Mouse (Mus musculus) hindbrain, embryonic 14.5 days (tissue): Measurements from ENCODE around the gene Atp10a. TPM values are rescaled to one million over a fixed set of nuclear protein-coding genes. Genes with fewer than 3 reads are reported as not detected.

Experiments
- ATAC-seq: fragments of 200-750 bp; cut with Nextera tagmentation; 2 replicates; pipeline ENCODE4 v1.8.0; 2017; ENCODE audit warnings: moderate number of reproducible peaks, mild to moderate bottlenecking, moderate TSS enrichment, moderate library complexity; ENCODE audit not compliant: low FRiP score
- DNase-seq: peaks from one replicate; pipeline ENCODE4 v3.0.0-alpha.2; 2015; ENCODE audit warnings: low spot score
- H3K27ac ChIP-seq: fragments of 300-500 bp; sonication (generic); 2 replicates; pipeline ENCODE4 v1.5.1; 2014; ENCODE audit warnings: mild to moderate bottlenecking, moderate library complexity
- H3K27me3 ChIP-seq: fragments of 300-500 bp; sonication (generic); 2 replicates; pipeline ENCODE4 v1.6.1; 2014; ENCODE audit warnings: mild to moderate bottlenecking, low read length, mixed read lengths; ENCODE audit not compliant: control insufficient read depth, insufficient read depth
- H3K36me3 ChIP-seq: fragments of 300-500 bp; sonication (generic); replicated peaks from 2 replicates; pipeline ENCODE4 v1.6.1; 2014; ENCODE audit not compliant: control insufficient read depth, insufficient read depth
- H3K4me1 ChIP-seq: fragments of 300-500 bp; sonication (generic); replicated peaks from 2 replicates; pipeline ENCODE4 v1.6.1; 2014; ENCODE audit warnings: antibody characterized with exemption, low read length, mixed read lengths; ENCODE audit not compliant: control insufficient read depth, insufficient read depth
- H3K4me2 ChIP-seq: fragments of 300-500 bp; sonication (generic); replicated peaks from 2 replicates; pipeline ENCODE4 v1.6.1; 2014; ENCODE audit warnings: mild to moderate bottlenecking, moderate library complexity
- H3K4me3 ChIP-seq: fragments of 300-500 bp; sonication (generic); replicated peaks from 2 replicates; pipeline ENCODE4 v1.5.1; 2014; ENCODE audit warnings: mild to moderate bottlenecking, low read length
- H3K9ac ChIP-seq: fragments of 300-500 bp; sonication (generic); 2 replicates; pipeline ENCODE4 v1.6.1; 2014
- H3K9me3 ChIP-seq: fragments of 300-500 bp; sonication (generic); 2 replicates; pipeline ENCODE4 v1.6.1; 2016; ENCODE audit warnings: low read length; ENCODE audit not compliant: control insufficient read depth
- WGBS: fragments of 180-500 bp; shearing (Covaris S2); extraction: QIAGEN DNeasy Blood & Tissue Kit; methylation state at CpG from one replicate; pipeline ENCODE4 v1.1.7; 2014; 5-methylcytosine and 5-hydroxymethylcytosine counted together
- polyA plus RNA-seq: library from polyadenylated mRNA; unstranded; fragments of >200 nt; fragmentation: Nextera tagmentation; extraction: Ambion mirVana; gene quantifications from 2 replicates; pipeline ENCODE4 v1.2.1, GENCODE M21; 2014

Gene Atp10a
- polyA plus RNA-seq, 1 experiment from 2014 or later = 1.6 TPM

DNA sequence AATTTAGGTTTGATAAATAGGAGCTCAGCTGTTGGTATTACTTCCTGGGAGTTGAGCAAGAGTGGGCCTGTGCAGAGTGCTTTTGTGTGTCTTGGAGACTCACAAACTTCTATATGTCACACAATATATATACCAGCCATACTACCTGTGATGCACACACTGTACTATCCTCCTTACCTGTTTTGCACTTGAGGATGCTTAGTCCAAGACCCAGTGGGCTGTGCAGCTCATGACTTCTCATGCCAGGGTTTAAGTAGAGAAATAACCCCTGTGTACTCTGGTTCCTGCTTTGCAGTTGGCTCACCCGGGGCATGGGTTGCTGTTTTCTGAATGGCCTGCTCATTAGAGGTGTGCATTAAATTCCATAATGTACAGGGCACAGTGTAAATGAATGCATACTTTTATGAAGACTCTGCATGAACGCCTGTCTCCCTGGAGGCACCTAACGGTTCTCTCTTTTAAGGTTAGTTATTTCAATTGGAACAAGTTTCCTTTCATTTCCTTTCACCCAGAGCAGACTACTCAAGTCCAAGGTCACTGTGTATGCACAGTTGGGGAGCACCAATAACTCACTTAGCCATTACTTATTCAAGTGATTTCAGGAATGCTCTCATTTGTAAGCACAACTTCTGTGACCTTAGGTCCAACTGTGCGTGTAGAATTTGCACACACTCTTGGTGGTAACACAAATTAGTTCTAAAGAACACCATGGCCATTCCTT is 63.4 kb downstream of the Atp10a start:
- Histone ChIP-seq H3K4me2 (no peak overlapping the region), H3K27me3 (no peaks in the 10 kb centered on the region), H3K27ac (no peak overlapping the region), H3K36me3 (no peaks in the 10 kb centered on the region), H3K9me3 (no peaks in the 10 kb centered on the region), H3K4me3 (no peak overlapping the region), H3K9ac (no peak overlapping the region), H3K4me1 (no peaks in the 10 kb centered on the region)
- ATAC-seq = no peak
- no peak for DNase-seq
- 65% methylated on average over 4 of the region's 4 CpGs for WGBS

DNA sequence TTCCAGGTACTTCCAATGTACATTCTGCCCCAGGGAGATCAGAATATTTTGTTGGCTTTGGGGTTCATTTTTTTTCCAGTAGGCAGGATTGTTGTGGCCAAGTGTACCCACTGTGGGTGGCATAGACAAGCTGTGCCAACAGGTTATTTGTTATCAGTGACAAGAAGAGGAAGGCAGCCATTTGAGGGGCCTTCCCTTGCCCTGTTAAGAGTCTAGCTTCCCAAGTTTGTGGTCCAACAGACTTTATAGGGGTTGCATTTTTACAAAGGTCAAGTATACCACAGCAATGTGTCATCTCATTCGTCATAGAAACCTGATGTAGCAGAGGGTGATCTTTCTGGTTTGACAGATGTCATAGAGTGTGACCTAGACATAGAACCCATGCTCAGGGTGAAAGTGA is 66.3 kb downstream of the Atp10a start:
- Histone ChIP-seq H3K9me3 (no peaks in the 10 kb centered on the region), H3K4me2 (no peak overlapping the region), H3K27me3 (no peaks in the 10 kb centered on the region), H3K4me3 (no peak overlapping the region), H3K36me3 (no peaks in the 10 kb centered on the region), H3K27ac (no peak overlapping the region), H3K4me1 (no peaks in the 10 kb centered on the region), H3K9ac (no peak overlapping the region)
- no peak for ATAC-seq
- WGBS = 88% methylated on average over 1 of the region's 1 CpGs
- no peak for DNase-seq

GRCm38 (mm10) chr7:58730201-58730600 is 74.2 kb downstream of the Atp10a start:
- H3K27me3 ChIP-seq = no peaks in the 10 kb centered on the region
- no peak overlapping the region for H3K9ac ChIP-seq
- DNase-seq = no peak
- WGBS = 79% methylated on average over 8 of the region's 8 CpGs
- H3K27ac ChIP-seq = no peak overlapping the region
- H3K4me2 ChIP-seq = no peak overlapping the region
- no peaks in the 10 kb centered on the region for H3K9me3 ChIP-seq
- no peak for ATAC-seq
- H3K4me1 ChIP-seq = no peaks in the 10 kb centered on the region
- no peaks in the 10 kb centered on the region for H3K36me3 ChIP-seq
- no peak overlapping the region for H3K4me3 ChIP-seq

DNA sequence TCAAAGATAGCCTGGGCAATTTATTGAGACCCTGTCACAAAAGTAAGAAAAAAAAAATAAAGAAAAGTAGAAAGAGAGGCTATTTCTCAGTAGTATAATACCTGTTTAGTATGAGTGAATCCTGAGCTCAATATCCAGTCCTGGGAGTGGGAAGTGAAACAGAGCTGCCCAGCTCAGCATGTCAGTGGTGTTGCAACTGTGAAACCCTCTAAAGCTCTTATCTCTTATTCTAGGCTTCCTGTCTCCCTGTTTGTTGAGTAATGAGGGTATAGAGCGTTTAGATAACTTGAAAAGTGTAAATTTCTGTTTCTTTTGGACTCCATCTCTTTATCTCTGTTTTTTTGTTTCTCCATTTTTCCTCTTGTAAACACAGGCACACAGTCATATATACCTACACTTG is 74.9 kb downstream of the Atp10a start:
- no peak for ATAC-seq
- 81% methylated on average over 1 of the region's 1 CpGs for WGBS

DNA sequence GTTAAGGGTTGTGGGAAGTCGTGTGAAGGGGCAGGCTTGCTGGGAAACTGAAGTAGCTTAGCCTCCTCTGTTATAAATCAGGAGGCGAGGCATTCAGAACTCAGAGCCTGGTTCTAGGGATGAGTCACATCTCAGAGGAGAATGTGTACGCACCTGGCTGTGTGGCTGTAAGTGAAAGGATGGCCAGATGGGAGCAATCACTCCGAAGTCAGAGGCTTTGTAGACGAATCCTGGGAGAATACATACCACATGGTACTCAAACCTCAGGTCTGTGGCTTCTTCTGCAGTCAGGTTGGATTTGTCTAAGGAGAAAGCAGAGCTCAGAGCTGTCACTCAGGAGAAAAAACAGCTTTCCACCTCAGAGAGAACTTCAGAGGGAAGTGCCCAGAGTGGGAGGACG is 76.4 kb downstream of the Atp10a start:
- no peak overlapping the region for H3K4me3 ChIP-seq
- ATAC-seq (no peak), DNase-seq (no peak)
- WGBS = 81% methylated on average over 6 of the region's 6 CpGs
- no peaks in the 10 kb centered on the region for H3K36me3 ChIP-seq
- H3K9ac ChIP-seq = no peak overlapping the region
- no peaks in the 10 kb centered on the region for H3K4me1 ChIP-seq
- no peaks in the 10 kb centered on the region for H3K27me3 ChIP-seq
- H3K27ac ChIP-seq = no peak overlapping the region
- H3K4me2 ChIP-seq = no peak overlapping the region
- no peaks in the 10 kb centered on the region for H3K9me3 ChIP-seq

More for the DNA sequence above, 74.9 kb downstream of the Atp10a start:
- no peak for DNase-seq
- Histone ChIP-seq H3K9me3 (no peaks in the 10 kb centered on the region), H3K4me1 (no peaks in the 10 kb centered on the region), H3K4me3 (no peak overlapping the region), H3K27me3 (no peaks in the 10 kb centered on the region), H3K36me3 (no peaks in the 10 kb centered on the region), H3K27ac (no peak overlapping the region), H3K9ac (no peak overlapping the region), H3K4me2 (no peak overlapping the region)

GRCm38 (mm10) chr7:58733490-58733901 is 77.5 kb downstream of the Atp10a start:
- 80% methylated on average over 6 of the region's 6 CpGs for WGBS
- Histone ChIP-seq H3K4me1 (no peaks in the 10 kb centered on the region), H3K9ac (no peak overlapping the region), H3K4me2 (no peak overlapping the region), H3K27ac (no peak overlapping the region), H3K27me3 (no peaks in the 10 kb centered on the region), H3K9me3 (no peaks in the 10 kb centered on the region), H3K36me3 (no peaks in the 10 kb centered on the region), H3K4me3 (no peak overlapping the region)
- DNase-seq = no peak
- no peak for ATAC-seq

DNA sequence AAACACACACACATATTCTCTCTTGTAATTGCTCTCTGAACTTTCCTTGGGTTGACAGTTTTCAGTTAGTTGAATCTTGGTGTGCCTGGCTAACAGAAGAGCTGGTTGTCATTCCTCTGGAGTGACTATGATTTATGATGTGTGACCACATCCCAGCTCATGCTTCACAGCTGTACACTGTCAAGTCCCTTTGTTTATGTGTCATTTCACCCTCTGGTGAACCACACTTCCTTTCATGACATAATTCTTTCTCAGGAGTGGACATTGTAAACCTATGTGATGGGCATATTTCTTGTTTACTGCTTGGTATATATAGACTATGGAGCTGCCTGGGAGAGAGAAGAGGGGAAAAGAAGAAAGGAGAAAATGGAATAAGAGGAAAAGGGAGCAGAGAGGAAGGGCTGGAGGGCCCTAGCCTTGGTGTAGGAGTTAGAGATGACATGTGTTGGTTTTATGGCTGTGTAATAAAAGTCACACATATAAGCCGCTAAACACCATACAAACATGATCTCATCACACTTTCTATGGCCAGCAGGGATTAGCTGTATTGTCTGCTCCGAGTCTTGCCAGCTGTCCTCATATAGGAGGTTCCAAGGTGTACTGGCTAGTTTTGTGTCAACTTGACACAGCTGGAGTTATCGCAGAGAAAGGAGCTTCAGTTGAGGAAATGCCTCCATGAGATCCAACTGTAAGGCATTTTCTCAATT is 81.0 kb downstream of the Atp10a start:
- Histone ChIP-seq H3K4me2 (no peak overlapping the region), H3K4me1 (no peaks in the 10 kb centered on the region), H3K4me3 (no peak overlapping the region), H3K27me3 (no peaks in the 10 kb centered on the region), H3K9ac (no peak overlapping the region), H3K36me3 (no peaks in the 10 kb centered on the region), H3K27ac (no peak overlapping the region), H3K9me3 (no peaks in the 10 kb centered on the region)
- DNase-seq (no peak), ATAC-seq (no peak)
- 95% methylated on average over 3 of the region's 3 CpGs for WGBS

GRCm38 (mm10) chr7:58740196-58740595 is 84.2 kb downstream of the Atp10a start:
- Histone ChIP-seq H3K27ac (no peak overlapping the region), H3K4me2 (no peak overlapping the region), H3K4me3 (no peak overlapping the region), H3K9me3 (no peaks in the 10 kb centered on the region), H3K27me3 (no peaks in the 10 kb centered on the region), H3K9ac (no peak overlapping the region), H3K4me1 (no peaks in the 10 kb centered on the region), H3K36me3 (no peaks in the 10 kb centered on the region)
- 94% methylated on average over 13 of the region's 13 CpGs for WGBS
- DNase-seq (no peak), ATAC-seq (no peak)

DNA sequence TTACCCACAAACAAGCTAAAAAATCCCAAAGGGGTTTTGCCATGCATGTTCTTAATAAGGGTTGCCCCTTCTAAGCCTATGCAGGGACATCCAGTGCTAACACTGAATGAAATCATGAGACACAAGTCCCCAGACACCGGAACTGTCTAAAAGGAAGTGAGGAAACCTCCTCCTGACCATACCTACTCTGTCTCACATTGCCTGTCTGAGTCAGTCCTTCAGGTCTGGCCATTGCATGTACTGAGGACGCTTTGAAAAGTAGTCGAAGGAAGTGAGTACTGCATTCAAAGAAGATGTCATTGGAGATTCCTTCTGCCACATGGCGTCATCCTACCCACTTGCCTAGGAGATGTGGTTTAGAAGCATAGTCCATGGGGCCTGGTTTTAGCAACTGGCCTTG is 84.9 kb downstream of the Atp10a start:
- 92% methylated on average over 4 of the region's 4 CpGs for WGBS
- H3K9me3 ChIP-seq = no peaks in the 10 kb centered on the region
- H3K4me3 ChIP-seq = no peak overlapping the region
- H3K27me3 ChIP-seq = no peaks in the 10 kb centered on the region
- no peaks in the 10 kb centered on the region for H3K36me3 ChIP-seq
- no peak overlapping the region for H3K27ac ChIP-seq
- H3K4me1 ChIP-seq = no peaks in the 10 kb centered on the region
- no peak for ATAC-seq
- no peak overlapping the region for H3K4me2 ChIP-seq
- no peak for DNase-seq
- no peak overlapping the region for H3K9ac ChIP-seq
